Comparison of ENCODE assay signal across 8 mouse cellular contexts in the genomic region with DNA sequence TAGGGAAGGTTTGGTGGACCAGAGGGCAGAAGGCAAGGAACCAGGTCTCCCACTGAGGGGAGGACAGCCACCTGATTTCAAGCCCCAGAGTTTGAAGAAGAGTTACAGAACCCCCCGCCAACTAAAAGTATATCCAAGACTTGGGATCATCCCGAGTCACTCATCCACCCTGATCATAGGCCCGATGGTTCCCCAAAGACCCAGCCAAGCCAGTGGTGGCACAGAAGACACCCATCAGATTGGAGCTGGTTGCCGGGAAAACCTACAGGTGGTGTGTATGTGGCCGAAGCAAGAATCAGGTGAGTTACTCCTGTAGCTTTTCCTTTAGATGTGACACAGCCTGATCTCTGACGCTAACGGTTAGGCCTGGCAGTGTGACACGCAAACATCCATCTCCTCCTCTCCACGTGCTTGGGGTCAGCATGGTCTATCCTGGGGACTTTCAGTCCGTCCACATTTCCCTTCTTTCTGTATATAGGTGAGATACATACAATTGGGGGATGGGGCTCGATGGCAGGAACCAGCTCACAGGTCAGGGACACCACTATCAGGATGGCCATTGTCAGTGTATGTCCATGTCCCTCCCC. TPM values are rescaled to one million over a fixed set of nuclear protein-coding genes. Genes with fewer than 3 reads are reported as not detected.
DNase-seq lines count a peak whose midpoint lies in the region; ATAC-seq and TF ChIP-seq lines count a peak whose summit lies in the region.

No protein-coding gene starts in this region.

- H3K4me1 ChIP-seq in CH12.LX (ENCODE audit: control insufficient read depth in 1 of 2, insufficient read depth in 2 of 2) = peaks cover 28 to 56% of the 10 kb centered on the region in 2 experiments
- H3K4me1 ChIP-seq in forebrain, postnatal 0 days (ENCODE audit: insufficient read depth) = no peaks in the 10 kb centered on the region
- H3K4me1 ChIP-seq in liver, embryonic 13.5 days (replicated peaks) = peaks cover 25% of the 10 kb centered on the region

- H3K27ac ChIP-seq in gastrocnemius, adult 2 months = peak overlapping the region; percentile 91
- peak overlapping the region; percentile 7; the same call in 1 of the 2 replicates for H3K27ac ChIP-seq in CH12.LX (ENCODE audit: insufficient read depth, low read depth)
- H3K27ac ChIP-seq in forebrain, postnatal 0 days (ENCODE audit: low read depth, low read length) = no peak overlapping the region
- no peak overlapping the region for H3K27ac ChIP-seq in liver, embryonic 13.5 days

- no peaks in the 10 kb centered on the region for H3K9me3 ChIP-seq in CH12.LX (replicated peaks; ENCODE audit: low read length)
- H3K9me3 ChIP-seq in forebrain, postnatal 0 days (ENCODE audit: low read length) = no peaks in the 10 kb centered on the region
- H3K9me3 ChIP-seq in liver, embryonic 13.5 days (replicated peaks) = no peaks in the 10 kb centered on the region

- 77% methylated on average over 11 of the region's 11 CpGs for WGBS in forebrain, postnatal 0 days
- WGBS in liver, embryonic 13.5 days (ENCODE audit: insufficient replicate concordance) = 68% methylated on average over 11 of the region's 11 CpGs

- no peak for TF ChIP-seq EP300 in CH12.LX (IDR thresholded peaks at IDR 0.05; ENCODE audit: low read length)

- DNase-seq in gastrocnemius, adult 2 months = peak; percentile 26
- DNase-seq in gastrocnemius, postnatal 10 days = no peak
- peak; percentile 34 for DNase-seq in CH12.LX (ENCODE audit: extremely low read depth)
- DNase-seq in forebrain, postnatal 0 days = no peak
- no peak for DNase-seq in liver, embryonic 13.5 days
- no peak for DNase-seq in urinary bladder, postnatal 14 days (ENCODE audit: low spot score)
- no peak for DNase-seq in retina, postnatal 1 day
- no peak for DNase-seq in embryo, embryonic 10.5 days (ENCODE audit: low spot score)

- dilution Hi-C loops in CH12.LX (cut with MboI; ENCODE audit: extremely low pct_ligation_motif_present, extremely low pct_unique_long_range_greater_than_20kb, low sequenced_read_pairs) = no loop called here

- peaks cover 6% of the 10 kb centered on the region; the same call in 1 of the 2 replicates for H3K79me2 ChIP-seq in CH12.LX (replicated peaks; ENCODE audit: control insufficient read depth, extremely low read depth, insufficient read depth, poor library complexity, severe bottlenecking)

- no peak for TF ChIP-seq RAD21 in CH12.LX (IDR thresholded peaks at IDR 0.05; ENCODE audit: low read depth, low read length)

- H3K36me3 ChIP-seq in CH12.LX (replicated peaks in 1 of 2; ENCODE audit: control insufficient read depth in 1 of 2, insufficient read depth in 1 of 2, low read length in 1 of 2) = peaks cover 40 to 61% of the 10 kb centered on the region in 2 experiments
- H3K36me3 ChIP-seq in forebrain, postnatal 0 days (ENCODE audit: insufficient read depth) = peaks cover 38% of the 10 kb centered on the region
- peaks cover 13% of the 10 kb centered on the region; the same call in 1 of the 2 replicates for H3K36me3 ChIP-seq in liver, embryonic 13.5 days

- no peak for ATAC-seq in forebrain, postnatal 0 days
- ATAC-seq in liver, embryonic 13.5 days (ENCODE audit: low read depth) = no peak

- peak overlapping the region; percentile 66 for H3K9ac ChIP-seq in CH12.LX (ENCODE audit: insufficient read depth, low read depth)
- H3K9ac ChIP-seq in forebrain, postnatal 0 days = no peak overlapping the region; the same call in 1 of the 2 replicates
- peak overlapping the region; percentile 41; the same call in 1 of the 2 replicates for H3K9ac ChIP-seq in liver, embryonic 13.5 days

- H3K27me3 ChIP-seq in CH12.LX (replicated peaks) = no peaks in the 10 kb centered on the region
- H3K27me3 ChIP-seq in forebrain, postnatal 0 days (ENCODE audit: insufficient read depth, low read length) = no peaks in the 10 kb centered on the region
- H3K27me3 ChIP-seq in liver, embryonic 13.5 days = peaks cover 28% of the 10 kb centered on the region

- peak; percentile 15; the same call in 1 of the 2 replicates for TF ChIP-seq POLR2A in CH12.LX (IDR thresholded peaks at IDR 0.05; ENCODE audit: low read depth, low read length)

- H3K4me2 ChIP-seq in CH12.LX (ENCODE audit: insufficient read depth, low read depth, poor library complexity, severe bottlenecking) = peak overlapping the region; percentile 91
- peak overlapping the region; percentile 97 for H3K4me2 ChIP-seq in forebrain, postnatal 0 days (ENCODE audit: low read depth)
- H3K4me2 ChIP-seq in liver, embryonic 13.5 days = peak overlapping the region; percentile 62

- TF ChIP-seq CTCF in gastrocnemius, adult 2 months (IDR thresholded peaks at IDR 0.05) = no peak
- TF ChIP-seq CTCF in CH12.LX (conservative IDR thresholded peaks at IDR 0.05 in 1 of 2, IDR thresholded peaks at IDR 0.05 in 1 of 2; ENCODE audit: low read depth in 2 of 2, low read length in 2 of 2) = no peak
- TF ChIP-seq CTCF in forebrain, postnatal 0 days (IDR thresholded peaks at IDR 0.05; ENCODE audit: low read depth) = no peak

- H3K4me3 ChIP-seq in gastrocnemius, adult 2 months = peak overlapping the region; percentile 76
- peak overlapping the region; percentile 62 to 79 (median 68) for H3K4me3 ChIP-seq in CH12.LX (replicated peaks in 1 of 3; ENCODE audit: low read depth in 2 of 3, low read length in 2 of 3, poor library complexity in 1 of 3)
- H3K4me3 ChIP-seq in forebrain, postnatal 0 days (ENCODE audit: low read depth, low read length) = no peak overlapping the region
- peak overlapping the region; percentile 40 for H3K4me3 ChIP-seq in liver, embryonic 13.5 days (replicated peaks)

- in situ Hi-C loops in CH12.LX (cut with MboI; ENCODE audit: low pct_ligation_motif_present, low pct_unique_long_range_greater_than_20kb, low sequenced_read_pairs) = no loop called here

- intact Hi-C loops in gastrocnemius, adult 2 months (cut with DNase I) = no loop called here

TF ChIP-seq in CH12.LX, 34 proteins besides CTCF, POLR2A, EP300 and RAD21 (continues in another document):
- TF ChIP-seq ZMIZ1 (IDR thresholded peaks at IDR 0.05; ENCODE audit: low read depth, low read length) (no peak), NELFE (IDR thresholded peaks at IDR 0.05; ENCODE audit: low read depth, low read length) (no peak), IRF4 (IDR thresholded peaks at IDR 0.05; ENCODE audit: low read depth, low read length) (no peak), USF1 (IDR thresholded peaks at IDR 0.05; ENCODE audit: low read depth, low read length) (no peak), CHD2 (IDR thresholded peaks at IDR 0.05; ENCODE audit: low read length) (0 out of 2 replicates have a peak, but pooled peaks have one; percentile 1), CHD1 (IDR thresholded peaks at IDR 0.05; ENCODE audit: low read depth, low read length) (no peak), BHLHE40 (IDR thresholded peaks at IDR 0.05; ENCODE audit: low read depth, low read length) (peak; percentile 27; the same call in 1 of the 2 replicates), SIN3A (IDR thresholded peaks at IDR 0.05; ENCODE audit: low read length) (no peak), ETS1 (conservative IDR thresholded peaks at IDR 0.05; ENCODE audit: low read depth, low read length) (no peak)

RNA-seq across cellular contexts. Expression of gene Cisd3, which starts 0.8 kb away (rescaled TPM):
- 100 to 1,000 TPM in 1 of 2 experiments, 10 to 100 TPM in 1; 96.2 to 111 TPM for total RNA-seq in gastrocnemius, adult 2 months (2021)
- total RNA-seq in gastrocnemius, postnatal 10 days (2021) = 10 to 100 TPM; 84.5 to 99.4 TPM
- 141 and 157 TPM in 2 replicates for total RNA-seq in CH12.LX (2012; rRNA removed)
- total RNA-seq in CH12.LX (2014; rRNA removed) = 63.8 and 66.1 TPM in 2 replicates
- polyA plus RNA-seq in CH12.LX (2012; ENCODE audit: insufficient read length, low read depth) = 169 and 221 TPM in 2 replicates
- 14.4 and 15.5 TPM in 2 replicates for total RNA-seq in forebrain, postnatal 0 days (2014; rRNA removed)
- polyA plus RNA-seq in forebrain, postnatal 0 days (2015; fragmentation: Nextera tagmentation; extraction: Ambion mirVana) = 27.2 and 27.8 TPM in 2 replicates
- 11.7 and 13.3 TPM in 2 replicates for polyA plus RNA-seq in liver, embryonic 13.5 days (2015; fragmentation: Nextera tagmentation; extraction: Ambion mirVana)

RNA-seq across cellular contexts. Expression of gene Pcgf2, which starts 13.9 kb away (rescaled TPM):
- 1 to 10 TPM; 1.7 to 2.9 TPM for total RNA-seq in gastrocnemius, adult 2 months (2021)
- 10 to 100 TPM; 11.9 to 18.6 TPM for total RNA-seq in gastrocnemius, postnatal 10 days (2021)
- total RNA-seq in CH12.LX (2012; rRNA removed) = 5.6 and 7.9 TPM in 2 replicates
- 0.81 and 0.99 TPM in 2 replicates for total RNA-seq in CH12.LX (2014; rRNA removed)
- polyA plus RNA-seq in CH12.LX (2012; ENCODE audit: insufficient read length, low read depth) = 16.3 and 19.5 TPM in 2 replicates
- 13.0 and 21.9 TPM in 2 replicates for total RNA-seq in forebrain, postnatal 0 days (2014; rRNA removed)
- polyA plus RNA-seq in forebrain, postnatal 0 days (2015; fragmentation: Nextera tagmentation; extraction: Ambion mirVana) = 10.0 and 12.6 TPM in 2 replicates
- 2.3 and 3.6 TPM in 2 replicates for polyA plus RNA-seq in liver, embryonic 13.5 days (2015; fragmentation: Nextera tagmentation; extraction: Ambion mirVana)

RNA-seq across cellular contexts. Expression of gene Psmb3, which starts 16.8 kb away (rescaled TPM):
- 100 to 1,000 TPM; 141 to 159 TPM for total RNA-seq in gastrocnemius, adult 2 months (2021)
- 100 to 1,000 TPM; 174 to 190 TPM for total RNA-seq in gastrocnemius, postnatal 10 days (2021)
- total RNA-seq in CH12.LX (2012; rRNA removed) (863 and 969 TPM in 2 replicates), CH12.LX (2014; rRNA removed) (1,070 and 1,251 TPM in 2 replicates)
- 560 and 594 TPM in 2 replicates for polyA plus RNA-seq in CH12.LX (2012; ENCODE audit: insufficient read length, low read depth)
- total RNA-seq in forebrain, postnatal 0 days (2014; rRNA removed) = 322 and 350 TPM in 2 replicates
- 499 and 621 TPM in 2 replicates for polyA plus RNA-seq in forebrain, postnatal 0 days (2015; fragmentation: Nextera tagmentation; extraction: Ambion mirVana)
- 335 and 374 TPM in 2 replicates for polyA plus RNA-seq in liver, embryonic 13.5 days (2015; fragmentation: Nextera tagmentation; extraction: Ambion mirVana)

RNA-seq across cellular contexts. Expression of gene Mllt6, which starts 23.2 kb away (rescaled TPM):
- 10 to 100 TPM; 41.9 to 54.7 TPM for total RNA-seq in gastrocnemius, adult 2 months (2021)
- 10 to 100 TPM; 32.2 to 32.4 TPM for total RNA-seq in gastrocnemius, postnatal 10 days (2021)
- total RNA-seq in CH12.LX (2012; rRNA removed) (50.7 and 55.6 TPM in 2 replicates), CH12.LX (2014; rRNA removed) (24.3 and 25.3 TPM in 2 replicates)
- polyA plus RNA-seq in CH12.LX (2012; ENCODE audit: insufficient read length, low read depth) = 38.3 and 43.0 TPM in 2 replicates
- total RNA-seq in forebrain, postnatal 0 days (2014; rRNA removed) = 42.2 and 48.1 TPM in 2 replicates
- polyA plus RNA-seq in forebrain, postnatal 0 days (2015; fragmentation: Nextera tagmentation; extraction: Ambion mirVana) = 1.7 TPM in 2 replicates
- polyA plus RNA-seq in liver, embryonic 13.5 days (2015; fragmentation: Nextera tagmentation; extraction: Ambion mirVana) = 0.17 and 0.23 TPM in 2 replicates

RNA-seq across cellular contexts. Expression of gene Epop, which starts 56.9 kb away (rescaled TPM):
- total RNA-seq in gastrocnemius, adult 2 months (2021) = 1 to 10 TPM in 1 of 2 experiments, under 1 TPM in 1; 0.98 to 1.5 TPM
- total RNA-seq in gastrocnemius, postnatal 10 days (2021) = under 1 TPM; 0.59 to 0.68 TPM
- 4.2 and 5.0 TPM in 2 replicates for total RNA-seq in CH12.LX (2012; rRNA removed)
- total RNA-seq in CH12.LX (2014; rRNA removed) = 1.7 and 2.1 TPM in 2 replicates
- polyA plus RNA-seq in CH12.LX (2012; ENCODE audit: insufficient read length, low read depth) = 8.3 and 8.4 TPM in 2 replicates
- total RNA-seq in forebrain, postnatal 0 days (2014; rRNA removed) = 5.0 and 6.8 TPM in 2 replicates
- polyA plus RNA-seq in forebrain, postnatal 0 days (2015; fragmentation: Nextera tagmentation; extraction: Ambion mirVana) = 3.6 and 4.1 TPM in 2 replicates
- polyA plus RNA-seq in liver, embryonic 13.5 days (2015; fragmentation: Nextera tagmentation; extraction: Ambion mirVana) = 0.65 and 0.69 TPM in 2 replicates

Comparison
In these comparisons a context has a peak if more than half of its experiments do, and no peak if none do; other contexts are left out.
1. DNase-seq: peak in gastrocnemius, adult 2 months (single experiment) and CH12.LX (single experiment); none in gastrocnemius, postnatal 10 days (single experiment), forebrain, postnatal 0 days (single experiment), liver, embryonic 13.5 days (single experiment), urinary bladder, postnatal 14 days (single experiment), retina, postnatal 1 day (single experiment) and embryo, embryonic 10.5 days (single experiment).
2. H3K27ac ChIP-seq: peak in gastrocnemius, adult 2 months (single experiment) and CH12.LX (single experiment); none in forebrain, postnatal 0 days (single experiment) and liver, embryonic 13.5 days (single experiment).
3. Peak in every context shown above with its lines, with median percentiles within 50 percentile points of each other: H3K4me2 ChIP-seq.